Mouse (Mus musculus) MEL (cell line): Measurements from ENCODE around the gene Eapp. TPM values are rescaled to one million over a fixed set of nuclear protein-coding genes. Genes with fewer than 3 reads are reported as not detected.
A peak's percentile ranks its signal among the peaks of the same experiment; 100 is the strongest.

Source experiments
- DNase-seq: peaks from one replicate; pipeline ENCODE4 v3.0.0; 2011; ENCODE audit warnings: low read depth, low spot score
- H3K27ac ChIP-seq: 2 replicates; pipeline ENCODE4 v1.5.1; 2012; ENCODE audit warnings: low read depth, mild to moderate bottlenecking, control low read depth, low read length, moderate library complexity; ENCODE audit not compliant: control insufficient read depth
- H3K27me3 ChIP-seq, 2 experiments: fragments of 150-350 bp in 1 of 2; sonication (generic) in 1 of 2; 2 replicates each; pipeline ENCODE4 v1.6.1; 2012; ENCODE audit warnings: low read length in 2 of 2, mild to moderate bottlenecking in 2 of 2, improper control_type of control experiment in 1 of 2, moderate library complexity in 1 of 2; ENCODE audit not compliant: insufficient read depth in 2 of 2, control insufficient read depth in 1 of 2
- H3K36me3 ChIP-seq, 2 experiments: 2 replicates each; pipeline ENCODE4 v1.6.1; 2012 to 2014; ENCODE audit warnings: low read length in 2 of 2, improper control_type of control experiment in 1 of 2, inconsistent platforms in 1 of 2, mild to moderate bottlenecking in 1 of 2; ENCODE audit not compliant: insufficient read depth in 2 of 2, control insufficient read depth in 1 of 2
- H3K4me1 ChIP-seq, 2 experiments: fragments of 150-350 bp in 1 of 2; sonication (generic) in 1 of 2; 2 replicates each; pipeline ENCODE4 v1.6.1; 2012; ENCODE audit warnings: low read length in 2 of 2, improper control_type of control experiment in 1 of 2, mild to moderate bottlenecking in 1 of 2; ENCODE audit not compliant: insufficient read depth in 2 of 2, control insufficient read depth in 1 of 2
- H3K4me3 ChIP-seq, 2 experiments: fragments of 150-350 bp in 1 of 2; sonication (generic) in 1 of 2; 2 replicates each; pipeline ENCODE4 v1.5.1; 2012; ENCODE audit warnings: low read depth in 2 of 2, low read length in 2 of 2, mild to moderate bottlenecking in 2 of 2, moderate library complexity in 2 of 2, control low read depth in 1 of 2, improper control_type of control experiment in 1 of 2; ENCODE audit not compliant: control insufficient read depth in 1 of 2, insufficient read depth in 1 of 2
- H3K79me2 ChIP-seq: 2 replicates; pipeline ENCODE4 v1.6.1; 2012; ENCODE audit warnings: mild to moderate bottlenecking, low read length, moderate library complexity; ENCODE audit not compliant: control insufficient read depth, poor library complexity, insufficient read depth
- H3K9ac ChIP-seq: 2 replicates; pipeline ENCODE4 v1.6.1; 2012; ENCODE audit warnings: low read depth, mild to moderate bottlenecking, control low read depth, low read length, moderate library complexity; ENCODE audit not compliant: control insufficient read depth, poor library complexity, severe bottlenecking
- H3K9me3 ChIP-seq: fragments of 150-350 bp; sonication (generic); replicated peaks from 2 replicates; pipeline ENCODE4 v1.6.1; 2012; ENCODE audit warnings: mild to moderate bottlenecking, low read length, improper control_type of control experiment, moderate library complexity; ENCODE audit not compliant: insufficient read depth
- BHLHE40 ChIP-seq: IDR thresholded peaks from 2 replicates; pipeline ENCODE4 v1.6.1; 2012; ENCODE audit warnings: low read depth, mild to moderate bottlenecking, inconsistent platforms, low read length, improper control_type of control experiment, borderline replicate concordance
- CHD1 ChIP-seq: IDR thresholded peaks from 2 replicates; pipeline ENCODE4 v1.6.1; 2012; ENCODE audit warnings: low read depth, mild to moderate bottlenecking, inconsistent platforms, low read length, improper control_type of control experiment
- CHD2 ChIP-seq: IDR thresholded peaks from 2 replicates; pipeline ENCODE4 v1.6.1; 2011; ENCODE audit warnings: low read length, improper control_type of control experiment
- CTCF ChIP-seq, 3 experiments: IDR thresholded peaks in 2 of 3; conservative IDR thresholded peaks in 1 of 3; 2 replicates each; pipeline ENCODE4 v1.5.1; 2011 to 2012; ENCODE audit warnings: low read length in 3 of 3, low read depth in 2 of 3, mild to moderate bottlenecking in 2 of 3, improper control_type of control experiment in 1 of 3, inconsistent platforms in 1 of 3, mixed read lengths in 1 of 3, moderate library complexity in 1 of 3; ENCODE audit not compliant: control insufficient read depth in 1 of 3, insufficient read depth in 1 of 3, poor library complexity in 1 of 3, severe bottlenecking in 1 of 3
- E2F4 ChIP-seq: IDR thresholded peaks from 2 replicates; pipeline ENCODE4 v1.6.1; 2011; ENCODE audit warnings: low read depth, low read length, improper control_type of control experiment, borderline replicate concordance
- EP300 ChIP-seq, 2 experiments: IDR thresholded peaks; 2 replicates each; pipeline ENCODE4 v1.6.1; 2011; ENCODE audit warnings: improper control_type of control experiment in 2 of 2, low read length in 2 of 2, low read depth in 1 of 2, mild to moderate bottlenecking in 1 of 2
- ETS1 ChIP-seq: IDR thresholded peaks from 2 replicates; pipeline ENCODE4 v1.6.1; 2012; ENCODE audit warnings: low read depth, mild to moderate bottlenecking, inconsistent platforms, low read length, improper control_type of control experiment, moderate library complexity
- GABPA ChIP-seq: IDR thresholded peaks from 2 replicates; pipeline ENCODE4 v1.6.1; 2012; ENCODE audit warnings: low read depth, mild to moderate bottlenecking, inconsistent platforms, low read length, improper control_type of control experiment, moderate library complexity
- GATA1 ChIP-seq: IDR thresholded peaks from 2 replicates; pipeline ENCODE4 v1.6.1; 2011; ENCODE audit warnings: low read depth, low read length, improper control_type of control experiment
- HCFC1 ChIP-seq: IDR thresholded peaks from 2 replicates; pipeline ENCODE4 v1.6.1; 2012; ENCODE audit warnings: low read depth, mild to moderate bottlenecking, inconsistent platforms, low read length, improper control_type of control experiment, moderate library complexity
- JUND ChIP-seq: IDR thresholded peaks from 2 replicates; pipeline ENCODE4 v1.6.1; 2011; ENCODE audit warnings: low read depth, mild to moderate bottlenecking, improper control_type of control experiment, low read length
- KAT2A ChIP-seq: conservative IDR thresholded peaks from 2 replicates; pipeline ENCODE4 v1.6.1; 2012; ENCODE audit warnings: low read depth, low read length, improper control_type of control experiment, inconsistent platforms
- MAFK ChIP-seq: IDR thresholded peaks from 2 replicates; pipeline ENCODE4 v1.6.1; 2011; ENCODE audit warnings: low read depth, mild to moderate bottlenecking, low read length, improper control_type of control experiment, borderline replicate concordance
- MAX ChIP-seq: IDR thresholded peaks from 2 replicates; pipeline ENCODE4 v1.6.1; 2011; ENCODE audit warnings: low read length, improper control_type of control experiment
- MEF2A ChIP-seq: IDR thresholded peaks from 2 replicates; pipeline ENCODE4 v1.6.1; 2014; ENCODE audit warnings: low read depth, mild to moderate bottlenecking, inconsistent platforms, low read length, improper control_type of control experiment; ENCODE audit not compliant: poor library complexity, insufficient replicate concordance, severe bottlenecking; ENCODE audit errors: extremely low read depth
- MXI1 ChIP-seq: IDR thresholded peaks from 2 replicates; pipeline ENCODE4 v1.6.1; 2011; ENCODE audit warnings: mild to moderate bottlenecking, low read depth, low read length, improper control_type of control experiment
- MYB ChIP-seq: IDR thresholded peaks from 2 replicates; pipeline ENCODE4 v1.6.1; 2011; ENCODE audit warnings: mild to moderate bottlenecking, low read depth, low read length, improper control_type of control experiment
- MYC ChIP-seq: IDR thresholded peaks from 2 replicates; pipeline ENCODE4 v1.6.1; 2011; ENCODE audit warnings: low read depth, mild to moderate bottlenecking, low read length, improper control_type of control experiment, moderate library complexity
- NELFE ChIP-seq: IDR thresholded peaks from 2 replicates; pipeline ENCODE4 v1.6.1; 2011; ENCODE audit warnings: low read depth, low read length, improper control_type of control experiment
- NRF1 ChIP-seq: IDR thresholded peaks from 2 replicates; pipeline ENCODE4 v1.6.1; 2014; ENCODE audit warnings: low read depth, mild to moderate bottlenecking, inconsistent platforms, low read length, improper control_type of control experiment, moderate library complexity; ENCODE audit not compliant: poor library complexity, insufficient read depth, severe bottlenecking
- POLR2A ChIP-seq, 2 experiments: IDR thresholded peaks; 2 replicates each; pipeline ENCODE4 v1.6.1; 2011 to 2012; ENCODE audit warnings: low read length in 2 of 2, mild to moderate bottlenecking in 2 of 2, control low read depth in 1 of 2, improper control_type of control experiment in 1 of 2, low read depth in 1 of 2, moderate library complexity in 1 of 2; ENCODE audit not compliant: control insufficient read depth in 1 of 2, insufficient read depth in 1 of 2, poor library complexity in 1 of 2
- POLR2AphosphoS2 ChIP-seq: IDR thresholded peaks from 2 replicates; pipeline ENCODE4 v1.6.1; 2011; ENCODE audit warnings: low read length, improper control_type of control experiment
- POLR2AphosphoS5 ChIP-seq: IDR thresholded peaks from 2 replicates; pipeline ENCODE4 v1.6.1; 2012; ENCODE audit warnings: low read depth, borderline replicate concordance, mild to moderate bottlenecking, inconsistent platforms, low read length, moderate library complexity, mixed read lengths
- RCOR1 ChIP-seq: IDR thresholded peaks from 2 replicates; pipeline ENCODE4 v1.6.1; 2012; ENCODE audit warnings: low read depth, mild to moderate bottlenecking, inconsistent platforms, low read length, improper control_type of control experiment
- SIN3A ChIP-seq: IDR thresholded peaks from 2 replicates; pipeline ENCODE4 v1.6.1; 2012; ENCODE audit warnings: low read length, improper control_type of control experiment, inconsistent platforms
- SMC3 ChIP-seq: IDR thresholded peaks from 2 replicates; pipeline ENCODE4 v1.6.1; 2011; ENCODE audit warnings: low read depth, low read length, improper control_type of control experiment
- TAL1 ChIP-seq: IDR thresholded peaks from 2 replicates; pipeline ENCODE4 v1.6.1; 2012; ENCODE audit warnings: mild to moderate bottlenecking, inconsistent platforms, low read length, moderate library complexity, mixed read lengths
- TBP ChIP-seq: IDR thresholded peaks from 2 replicates; pipeline ENCODE4 v1.8.0; 2011; ENCODE audit warnings: low read depth, low read length, improper control_type of control experiment
- TCF12 ChIP-seq: IDR thresholded peaks from 2 replicates; pipeline ENCODE4 v1.6.1; 2014; ENCODE audit warnings: low read depth, mild to moderate bottlenecking, inconsistent platforms, low read length, improper control_type of control experiment, moderate library complexity
- UBTF ChIP-seq: IDR thresholded peaks from 2 replicates; pipeline ENCODE4 v1.6.1; 2012; ENCODE audit warnings: low read depth, mild to moderate bottlenecking, inconsistent platforms, low read length, improper control_type of control experiment, moderate library complexity, borderline replicate concordance; ENCODE audit not compliant: insufficient read depth
- USF1 ChIP-seq: IDR thresholded peaks from 2 replicates; pipeline ENCODE4 v1.6.1; 2014; ENCODE audit warnings: low read depth, mild to moderate bottlenecking, inconsistent platforms, low read length, improper control_type of control experiment, moderate library complexity
- USF2 ChIP-seq, 2 experiments: IDR thresholded peaks; 2 replicates each; pipeline ENCODE4 v1.6.1; 2011 to 2012; ENCODE audit warnings: improper control_type of control experiment in 2 of 2, low read length in 2 of 2, borderline replicate concordance in 1 of 2, inconsistent platforms in 1 of 2, low read depth in 1 of 2, mild to moderate bottlenecking in 1 of 2; ENCODE audit not compliant: insufficient read depth in 1 of 2
- ZC3H11A ChIP-seq: IDR thresholded peaks from 2 replicates; pipeline ENCODE4 v1.6.1; 2012; ENCODE audit warnings: low read depth, mild to moderate bottlenecking, inconsistent platforms, low read length, improper control_type of control experiment
- ZMIZ1 ChIP-seq: IDR thresholded peaks from 2 replicates; pipeline ENCODE4 v1.6.1; 2012; ENCODE audit warnings: low read depth, mild to moderate bottlenecking, inconsistent platforms, low read length, improper control_type of control experiment, moderate library complexity
- ZNF384 ChIP-seq: IDR thresholded peaks from 2 replicates; pipeline ENCODE4 v1.6.1; 2012; ENCODE audit warnings: low read depth, mild to moderate bottlenecking, inconsistent platforms, low read length, improper control_type of control experiment
- polyA plus RNA-seq, 2 experiments: library from polyadenylated mRNA; stranded (reverse) in 1 of 2; unstranded in 1 of 2; fragments of >175 nt in 1 of 2; fragments of >200 nt in 1 of 2; gene quantifications; 2 replicates each; pipeline versions ENCODE4 v1.2.1 to v1.2.4; 2012; ENCODE audit warnings: low replicate concordance in 2 of 2, low read depth in 1 of 2; ENCODE audit not compliant: insufficient read length in 2 of 2, insufficient read depth in 1 of 2, missing spikeins in 1 of 2
- total RNA-seq: library from RNA; depleted of rRNA; stranded (reverse); fragments of 300-350 nt; gene quantifications from 2 replicates; pipeline ENCODE4 v1.2.3, GENCODE M21; 2012

Gene Eapp
- total and polyA plus RNA-seq, 3 experiments, result 50.4 to 50.7 TPM; not detected in 1

- H3K9me3 ChIP-seq, result no peaks in the 10 kb centered on the region
- peaks cover 0 to 21% of the 10 kb centered on the region in 2 experiments; a peak in 2 of 4 replicates for H3K36me3 ChIP-seq
- H3K79me2 ChIP-seq, result peaks cover 27% of the 10 kb centered on the region
- peak; percentile 97 for DNase-seq
- peaks cover 13 to 17% of the 10 kb centered on the region in 2 experiments for H3K4me1 ChIP-seq
- peak within 1 kb of the TSS; percentile 89 for H3K27ac ChIP-seq
- peak within 1 kb of the TSS; percentile 83 for H3K9ac ChIP-seq
- peak within 1 kb of the TSS; percentile 83 for H3K4me3 ChIP-seq
- no peaks in the 10 kb centered on the region for H3K27me3 ChIP-seq
- TF ChIP-seq USF1, result peak; percentile 35; the same call in 1 of the 2 replicates
- peak; percentile 74 for TF ChIP-seq NRF1
- peak; percentile 80 for TF ChIP-seq MXI1
- TF ChIP-seq GATA1, result no peak
- no peak for TF ChIP-seq CTCF (IDR thresholded peaks at IDR 0.05 in 2 of 3, conservative IDR thresholded peaks at IDR 0.05 in 1 of 3; ENCODE audit: control insufficient read depth in 1 of 3, insufficient read depth in 1 of 3, low read depth in 2 of 3, low read length in 3 of 3, poor library complexity in 1 of 3, severe bottlenecking in 1 of 3)
- no peak for TF ChIP-seq JUND
- no peak; the same call in 1 of the 2 replicates for TF ChIP-seq KAT2A
- no peak for TF ChIP-seq TAL1
- TF ChIP-seq MYB, result no peak
- no peak for TF ChIP-seq BHLHE40
- TF ChIP-seq MEF2A, result no peak
- 0 out of 2 replicates have a peak, but pooled peaks have one; percentile 23 for TF ChIP-seq CHD1
- TF ChIP-seq HCFC1, result peak; percentile 60
- no peak for TF ChIP-seq ZC3H11A
- peak; percentile 95 for TF ChIP-seq ZMIZ1
- TF ChIP-seq GABPA, result no peak
- peak; percentile 93 for TF ChIP-seq NELFE
- TF ChIP-seq SMC3, result no peak
- TF ChIP-seq TCF12, result no peak; the same call in none of the 2 replicates
- no peak for TF ChIP-seq CHD2
- peak; percentile 78 for TF ChIP-seq TBP
- peak; percentile 98 for TF ChIP-seq POLR2AphosphoS2
- TF ChIP-seq SIN3A, result peak; percentile 90
- TF ChIP-seq ETS1, result peak; percentile 1; the same call in 1 of the 2 replicates
- no peak for TF ChIP-seq MAFK
- TF ChIP-seq POLR2A (IDR thresholded peaks at IDR 0.05; ENCODE audit: control insufficient read depth in 1 of 2, insufficient read depth in 1 of 2, low read depth in 1 of 2, low read length in 2 of 2, poor library complexity in 1 of 2), result peak; percentile 81 to 96
- TF ChIP-seq POLR2AphosphoS5, result peak; percentile 72; the same call in 1 of the 2 replicates
- TF ChIP-seq E2F4, result 0 out of 2 replicates have a peak, but pooled peaks have one; percentile 39
- no peak for TF ChIP-seq USF2 (IDR thresholded peaks at IDR 0.05; ENCODE audit: borderline replicate concordance in 1 of 2, insufficient read depth in 1 of 2, low read depth in 1 of 2, low read length in 2 of 2)
- peak in 1 of 2 experiments; percentile 40; a peak in 2 of 4 replicates for TF ChIP-seq EP300 (IDR thresholded peaks at IDR 0.05; ENCODE audit: low read depth in 1 of 2, low read length in 2 of 2)
- TF ChIP-seq UBTF, result 0 out of 2 replicates have a peak, but pooled peaks have one; percentile 80
- peak; percentile 70 for TF ChIP-seq MAX
- TF ChIP-seq ZNF384, result no peak
- TF ChIP-seq MYC, result peak; percentile 61; the same call in 1 of the 2 replicates
- no peak for TF ChIP-seq RCOR1
Measured at GRCm38 (mm10) chr12:54656396-54657171, 39.1 kb downstream of the Eapp start, which contains the start of gene Sptssa. TSS of gene Sptssa (minus strand) at chr12:54656573.
